Mouse (Mus musculus): ENCODE results near the gene Aox2.

- no peak for TF ChIP-seq POLR2A (IDR thresholded peaks at IDR 0.05; ENCODE audit: low read depth, low read length)
- TF ChIP-seq MAX (IDR thresholded peaks at IDR 0.05; ENCODE audit: low read length), result no peak
- TF ChIP-seq EP300 (IDR thresholded peaks at IDR 0.05; ENCODE audit: low read length), result no peak
- TF ChIP-seq MAZ (IDR thresholded peaks at IDR 0.05; ENCODE audit: low read depth, low read length), result no peak
- TF ChIP-seq CTCF (conservative IDR thresholded peaks at IDR 0.05 in 1 of 2, IDR thresholded peaks at IDR 0.05 in 1 of 2; ENCODE audit: low read depth in 2 of 2, low read length in 2 of 2), result no peak
- no peak for TF ChIP-seq MAFK (IDR thresholded peaks at IDR 0.05; ENCODE audit: insufficient replicate concordance, low read length)
- TF ChIP-seq TCF12 (IDR thresholded peaks at IDR 0.05; ENCODE audit: low read depth, low read length), result no peak
- no peak for TF ChIP-seq CHD1 (IDR thresholded peaks at IDR 0.05; ENCODE audit: low read depth, low read length)
- TF ChIP-seq RCOR1 (conservative IDR thresholded peaks at IDR 0.05; ENCODE audit: low read depth, low read length), result no peak
- no peak for TF ChIP-seq MYC (IDR thresholded peaks at IDR 0.05; ENCODE audit: low read depth, low read length)
- no peak for TF ChIP-seq ZNF384 (IDR thresholded peaks at IDR 0.05; ENCODE audit: low read depth, low read length)
- no peak for TF ChIP-seq TBP (conservative IDR thresholded peaks at IDR 0.05; ENCODE audit: low read depth, low read length)
- TF ChIP-seq PAX5 (IDR thresholded peaks at IDR 0.05; ENCODE audit: low read length), result no peak
Measured at GRCm38 (mm10) chr1:58298347-58298746, 20.2 kb downstream of the Aox2 start.
